Mouse (Mus musculus): ENCODE measurements at regions not wholly inside any gene's neighbourhood (a gene's known extent, or its start where the extent isn't known, plus 50 kb on each side); places are given as distances from the start of the nearest gene placed in this dataset.
A peak's percentile ranks its signal among the peaks of the same experiment; 100 is the strongest.

- peak; percentile 4 to 49 for DNase-seq
Measured at GRCm38 (mm10) chrX:165076291-165076690, 71.7 kb upstream of the Gm17604 start.

Data from lung, adult 18-20 months (tissue).